Mouse (Mus musculus) heart, postnatal 36 days (tissue): ENCODE results near the gene Hist1h3b. TPM values are rescaled to one million over a fixed set of nuclear protein-coding genes. Genes with fewer than 3 reads are reported as not detected.
"Not testable (repeated sequence)": the region's sequence is repeated elsewhere in the genome, so short reads cannot be mapped to it uniquely, and the experiment has no call there.

Source experiments
- DNase-seq, 2 experiments: peaks; one replicate each; pipeline ENCODE4 v3.0.0; 2021 to 2022
- intact Hi-C: fragments of 180-260 bp; cut with DNase I; formaldehyde crosslinking; loops from one replicate; pipeline ENCODE4 v1.15.1; 2025
- microRNA-seq, 2 experiments: library from miRNA; unstranded; fragments of <30 nt; microRNA quantifications; one replicate each; pipeline ENCODE4 v1.2.0; 2021; ENCODE audit warnings: borderline number of aligned reads in 2 of 2
- total RNA-seq, 2 experiments: library from RNA; stranded (reverse); gene quantifications; 2 replicates each; pipeline ENCODE4 v1.2.3; 2021

Hist1h3b gene
- total RNA-seq, 2 experiments from 2014 or later, result 20.4 to 22.0 TPM

DNA sequence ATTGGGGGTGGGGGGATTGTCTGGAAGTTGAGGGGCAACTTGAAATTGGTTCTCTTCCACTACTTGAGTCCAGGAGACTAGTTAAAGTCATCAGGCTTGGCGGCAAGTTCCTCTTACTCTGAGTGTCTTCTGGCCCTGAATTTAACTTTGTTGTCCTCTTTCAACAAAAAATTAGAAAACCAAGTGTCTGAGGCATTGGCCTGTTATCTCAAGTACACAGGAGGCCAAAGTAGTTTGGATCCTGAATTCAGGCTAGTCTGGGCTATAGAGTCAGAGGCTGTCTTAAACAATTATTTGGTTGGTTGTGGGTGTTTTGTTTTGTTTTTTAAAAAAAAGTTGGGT, 13.1 kb downstream of the Hist1h3b start:
- intact Hi-C loops, result loop anchor here (10.0 kb wide), 1 partner anchor 400 kb away; the partner anchor contains the start of gene Zfp322a
- DNase-seq, result no peak

GRCm38 (mm10) chr13:23766772-23767171, 14.7 kb downstream of the Hist1h3b start:
- no peak for DNase-seq
- intact Hi-C loops, result loop anchor here (10.0 kb wide), 1 partner anchor 402 kb away; the partner anchor contains the start of gene Zfp322a

DNA sequence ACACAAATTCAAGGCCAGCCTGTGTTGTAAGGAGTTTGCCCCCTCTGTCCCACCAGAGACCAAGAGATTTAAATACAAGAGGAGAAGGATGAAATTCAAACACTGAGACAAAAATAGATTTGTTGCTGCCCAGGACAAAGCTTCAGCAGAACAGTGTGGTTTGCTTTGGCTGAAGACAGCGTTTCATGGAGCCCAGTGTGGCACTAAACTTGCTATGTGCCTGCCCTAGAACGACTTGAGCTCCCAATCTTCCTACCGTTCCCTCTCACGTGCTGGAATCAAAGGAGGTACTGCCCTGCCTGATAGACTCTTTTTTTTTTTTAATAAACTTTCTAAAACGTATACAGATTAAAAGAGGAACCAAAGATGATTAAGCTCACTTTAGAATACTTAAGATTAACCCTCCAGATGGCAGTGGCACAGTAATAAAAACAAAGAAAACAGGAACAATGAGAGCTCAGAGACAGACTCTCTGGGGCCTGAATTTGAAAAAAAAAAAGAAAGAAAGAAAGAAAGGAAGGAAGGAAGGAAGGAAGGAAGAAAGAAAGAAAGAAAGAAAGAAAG, 16.8 kb downstream of the Hist1h3b start:
- no peak for DNase-seq
- intact Hi-C loops, result loop anchor here (10.0 kb wide), 1 partner anchor 404 kb away; the partner anchor contains the start of gene Zfp322a

DNA sequence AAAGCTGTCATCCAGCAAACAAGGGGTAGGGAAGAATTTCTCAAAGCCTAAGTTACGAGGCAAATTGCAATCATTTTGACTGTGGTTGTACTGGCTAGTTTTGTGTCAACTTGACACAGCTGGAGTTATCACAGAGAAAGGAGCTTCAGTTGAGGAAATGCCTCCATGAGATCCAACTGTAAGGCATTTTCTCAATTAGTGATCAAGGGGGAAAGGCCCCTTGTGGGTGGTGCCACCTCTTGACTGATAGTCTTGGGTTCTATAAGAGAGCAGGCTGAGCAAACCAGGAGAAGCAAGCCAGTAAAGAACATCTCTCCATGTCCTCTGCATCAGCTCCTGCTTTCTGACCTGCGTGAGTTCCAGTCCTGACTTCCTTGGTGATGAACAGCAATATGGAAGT, 17.5 kb downstream of the Hist1h3b start, which contains the start of gene Trim38:
Gene Trim38 (plus strand): TSS at position 301 of the 400 bp plus-strand sequence.
- not testable (repeated sequence) for DNase-seq
- intact Hi-C loops, result loop anchor here (10.0 kb wide), 1 partner anchor 405 kb away; the partner anchor contains the start of gene Zfp322a

GRCm38 (mm10) chr13:23772561-23773313, 20.7 kb downstream of the Hist1h3b start:
- intact Hi-C loops, result no loop called here

DNA sequence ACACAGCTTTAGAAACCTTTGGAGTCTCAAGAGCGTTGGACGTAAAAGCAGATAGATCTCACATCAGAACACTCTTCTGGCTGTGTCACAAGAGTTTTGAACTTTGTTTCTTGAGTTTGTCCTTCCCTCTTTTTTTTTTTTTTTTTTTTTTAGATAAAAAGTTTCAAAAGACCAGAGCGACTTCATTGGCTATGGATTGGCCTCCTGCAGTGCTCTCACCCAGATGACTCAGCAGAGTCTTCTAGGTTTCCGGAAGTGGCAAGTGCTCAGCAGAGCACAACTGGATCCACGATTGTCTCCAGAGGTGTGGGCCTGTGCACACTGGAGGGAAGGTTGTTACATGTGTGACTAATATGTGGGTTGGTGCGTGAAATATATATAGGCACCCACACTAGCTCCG, 26.3 kb downstream of the Hist1h3b start:
- DNase-seq, result no peak
- intact Hi-C loops, result no loop called here

More at GRCm38 (mm10) chr13:23772561-23773313, 20.7 kb downstream of the Hist1h3b start:
- peak in 1 of 2 experiments; percentile 16 for DNase-seq

GRCm38 (mm10) chr13:23779025-23779424, 27.0 kb downstream of the Hist1h3b start:
- intact Hi-C loops, result no loop called here
- no peak for DNase-seq

GRCm38 (mm10) chr13:23792520-23792919, 40.5 kb downstream of the Hist1h3b start:
- intact Hi-C loops, result loop anchor here (5.0 kb wide), 2 partner anchors 95 to 505 kb away; no protein-coding TSS in a partner anchor
- peak; percentile 24 to 35 for DNase-seq

DNA sequence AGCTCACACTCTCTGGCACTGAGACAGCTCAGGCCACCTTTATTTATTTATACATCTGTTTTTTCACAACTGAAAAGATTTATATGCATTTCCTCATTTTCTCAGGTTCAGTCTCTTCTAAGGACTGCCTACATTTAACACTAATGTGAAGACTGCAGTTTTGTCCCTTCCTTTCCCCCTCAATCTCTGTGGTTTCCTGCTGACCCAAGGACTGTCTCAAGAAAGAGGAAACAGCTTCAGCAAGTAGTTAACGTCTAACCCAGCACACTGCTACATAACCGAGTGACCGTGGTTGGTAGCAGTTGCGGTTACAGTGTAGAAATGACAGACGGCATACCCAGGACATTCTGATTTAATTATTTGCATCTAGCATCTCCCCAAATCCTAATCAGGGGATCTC, 47.3 kb downstream of the Hist1h3b start:
- intact Hi-C loops, result no loop called here
- DNase-seq, result no peak

Small RNA genes within 50 kb of the gene (microRNA-seq; reads per million reads assigned to microRNA genes)
- 0 reads per million in 2 experiments for gene Gm44314
- 0 reads per million in 2 experiments for gene Gm44484

Other genes starting within 250 kb of the Hist1h3b start
- 100 to 1,000 TPM; 268 to 283 TPM for gene Hist1h4h, start 221.2 kb upstream of the Hist1h3b start, total RNA-seq
- 10 to 100 TPM; 14.1 to 19.0 TPM for gene Hist1h2af, start 218.4 kb upstream of the Hist1h3b start, total RNA-seq
- 1 to 10 TPM; 2.5 to 4.1 TPM for gene Hist1h3g, start 216.8 kb upstream of the Hist1h3b start, total RNA-seq
- gene Hist1h2bh, start 208.9 kb upstream of the Hist1h3b start, total RNA-seq, result 1 to 10 TPM in 1 of 2 experiments, under 1 TPM in 1; 0.94 to 1.9 TPM
- 10 to 100 TPM in 1 of 2 experiments, 1 to 10 TPM in 1; 7.4 to 10.0 TPM for gene Hist1h3f, start 208.2 kb upstream of the Hist1h3b start, total RNA-seq
- gene Hist1h4f, start 200.6 kb upstream of the Hist1h3b start, total RNA-seq, result 10 to 100 TPM; 37.7 to 40.9 TPM
- gene Hist1h1d, start 199.0 kb upstream of the Hist1h3b start, total RNA-seq, result 1 to 10 TPM; 2.2 to 2.3 TPM
- 10 to 100 TPM; 21.4 to 23.8 TPM for gene Hist1h3e, start 189.9 kb upstream of the Hist1h3b start, total RNA-seq
- gene Hist1h2ae, start 181.0 kb upstream of the Hist1h3b start, total RNA-seq, result 1 to 10 TPM; 2.6 to 3.4 TPM
- gene Hist1h2bg, start 180.9 kb upstream of the Hist1h3b start, total RNA-seq, result 10 to 100 TPM; 38.1 to 41.0 TPM
- gene Hist1h2bf, start 178.1 kb upstream of the Hist1h3b start, total RNA-seq, result 10 to 100 TPM; 13.1 to 14.6 TPM
- 1 to 10 TPM; 2.9 to 4.6 TPM for gene Hist1h2ad, start 177.9 kb upstream of the Hist1h3b start, total RNA-seq
- 1 to 10 TPM; 3.1 to 4.8 TPM for gene Hist1h3d, start 176.5 kb upstream of the Hist1h3b start, total RNA-seq
- 10 to 100 TPM; 61.5 to 67.6 TPM for gene Hist1h4d, start 170.7 kb upstream of the Hist1h3b start, total RNA-seq
- 10 to 100 TPM in 1 of 2 experiments, 1 to 10 TPM in 1; 8.9 to 11.1 TPM for gene Hist1h2be, start 131.1 kb upstream of the Hist1h3b start, total RNA-seq
- 10 to 100 TPM; 38.1 to 46.3 TPM for gene Hist1h1e, start 129.7 kb upstream of the Hist1h3b start, total RNA-seq
- gene Hist1h2ac, start 68.3 kb upstream of the Hist1h3b start, total RNA-seq, result 1 to 10 TPM; 1.6 to 1.8 TPM
- gene Hist1h2bc, start 68.1 kb upstream of the Hist1h3b start, total RNA-seq, result 10 to 100 TPM; 64.4 to 75.8 TPM
- not detected for gene Hist1h1t, start 56.5 kb upstream of the Hist1h3b start, total RNA-seq
- gene Hist1h4c, start 53.8 kb upstream of the Hist1h3b start, total RNA-seq, result 10 to 100 TPM; 51.7 to 59.6 TPM
- gene Hfe, start 41.4 kb upstream of the Hist1h3b start, total RNA-seq, result 10 to 100 TPM; 48.4 to 66.6 TPM
- 100 to 1,000 TPM; 186 to 225 TPM for gene Hist1h1c, start 13.5 kb upstream of the Hist1h3b start, total RNA-seq
- 1 to 10 TPM; 6.5 to 9.3 TPM for gene Hist1h3c, start 6.7 kb upstream of the Hist1h3b start, total RNA-seq
- gene Hist1h2bb, start 5.5 kb upstream of the Hist1h3b start, total RNA-seq, result 10 to 100 TPM in 1 of 2 experiments, 1 to 10 TPM in 1; 9.8 to 12.0 TPM
- gene Hist1h2ab, start 1.1 kb upstream of the Hist1h3b start, total RNA-seq, result 10 to 100 TPM; 11.9 to 16.8 TPM
- gene Hist1h4b, start 4.7 kb downstream of the Hist1h3b start, total RNA-seq, result 10 to 100 TPM; 13.8 to 18.3 TPM
- gene Hist1h4a, start 9.0 kb downstream of the Hist1h3b start, total RNA-seq, result 10 to 100 TPM; 12.3 to 13.8 TPM
- 10 to 100 TPM; 16.6 to 17.0 TPM for gene Hist1h3a, start 10.1 kb downstream of the Hist1h3b start, total RNA-seq
- gene Hist1h1a, start 11.4 kb downstream of the Hist1h3b start, total RNA-seq, result 1 to 10 TPM; 7.5 to 8.2 TPM
- gene Trim38, start 17.6 kb downstream of the Hist1h3b start, total RNA-seq, result not detected
- gene Slc17a2, start 54.7 kb downstream of the Hist1h3b start, total RNA-seq, result not detected
- not detected for gene Slc17a3, start 87.2 kb downstream of the Hist1h3b start, total RNA-seq
- not detected for gene Slc17a1, start 115.5 kb downstream of the Hist1h3b start, total RNA-seq
- gene Slc17a4, start 162.7 kb downstream of the Hist1h3b start, total RNA-seq, result not detected
- not detected for gene Hist1h2ba, start 181.9 kb downstream of the Hist1h3b start, total RNA-seq
- gene Hist1h2aa, start 182.2 kb downstream of the Hist1h3b start, total RNA-seq, result not detected
- not detected for gene Scgn, start 238.9 kb downstream of the Hist1h3b start, total RNA-seq